Mouse (Mus musculus): ENCODE measurements around the gene Arhgef28. TPM values are rescaled to one million over a fixed set of nuclear protein-coding genes. Genes with fewer than 3 reads are reported as not detected.
A peak's percentile ranks its signal among the peaks of the same experiment; 100 is the strongest.

The Arhgef28 gene
- polyA plus RNA-seq, 1 experiment from 2014 or later: 16.7 TPM

DNA sequence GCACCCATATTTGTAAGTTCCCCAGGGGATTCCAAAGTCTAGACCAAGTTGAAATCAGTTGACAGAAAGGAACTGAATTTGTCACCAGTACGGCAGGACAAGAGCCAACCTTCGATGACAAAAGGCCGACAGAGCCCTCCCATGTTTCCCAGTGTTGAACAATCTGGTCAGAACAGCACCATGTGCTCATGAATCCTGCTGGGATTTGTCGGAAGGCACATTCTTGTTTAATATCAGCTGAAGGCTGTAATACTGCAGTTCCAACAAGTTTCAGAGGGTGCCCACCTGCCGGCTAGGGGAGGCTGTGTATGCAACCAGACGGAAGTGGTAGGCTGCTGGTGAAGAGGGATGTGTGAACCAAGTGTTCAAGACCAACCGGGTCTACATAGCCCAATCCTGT is 3.9 kb upstream of the Arhgef28 start:
- H3K36me3 ChIP-seq: no peaks in the 10 kb centered on the region
- no peak overlapping the region for H3K4me2 ChIP-seq (replicated peaks)
- 84% methylated on average over 7 of the region's 7 CpGs for WGBS
- H3K9ac ChIP-seq: no peak overlapping the region
- ATAC-seq (ENCODE audit: low FRiP score): no peak
- H3K9me3 ChIP-seq (replicated peaks): no peaks in the 10 kb centered on the region
- H3K4me3 ChIP-seq: no peak overlapping the region
- no peak overlapping the region for H3K27ac ChIP-seq
- H3K27me3 ChIP-seq: peaks cover 8% of the 10 kb centered on the region
- H3K4me1 ChIP-seq: peaks cover 7% of the 10 kb centered on the region; the same call in 1 of the 2 replicates

DNA sequence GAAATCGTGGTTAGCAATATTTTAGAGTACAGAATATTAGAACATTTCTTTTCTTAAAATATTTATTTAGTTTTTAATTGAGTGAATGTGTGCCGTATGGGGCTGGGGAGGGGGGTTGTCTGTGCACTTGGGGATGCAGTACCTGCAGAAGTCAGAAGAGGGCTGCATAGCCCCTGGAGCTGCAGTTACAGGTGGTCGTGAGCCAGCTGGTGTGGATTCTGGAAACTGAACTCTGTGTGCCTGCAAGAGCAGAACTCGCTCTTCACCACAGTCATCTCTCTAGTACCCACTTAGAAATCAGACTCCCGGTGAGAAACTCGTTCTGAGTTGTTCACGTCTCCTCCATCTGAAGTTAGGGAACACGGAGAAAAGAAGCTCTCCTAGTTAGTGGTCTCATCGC is 2.6 kb upstream of the Arhgef28 start:
- Histone ChIP-seq H3K4me1 (peaks cover 10% of the 10 kb centered on the region; the same call in 1 of the 2 replicates), H3K4me2 (replicated peaks) (no peak overlapping the region), H3K36me3 (no peaks in the 10 kb centered on the region), H3K27me3 (peaks cover 11% of the 10 kb centered on the region), H3K27ac (no peak overlapping the region), H3K9me3 (replicated peaks) (no peaks in the 10 kb centered on the region), H3K4me3 (no peak overlapping the region), H3K9ac (no peak overlapping the region)
- no peak for ATAC-seq (ENCODE audit: low FRiP score)
- 37% methylated on average over 9 of the region's 9 CpGs for WGBS

DNA sequence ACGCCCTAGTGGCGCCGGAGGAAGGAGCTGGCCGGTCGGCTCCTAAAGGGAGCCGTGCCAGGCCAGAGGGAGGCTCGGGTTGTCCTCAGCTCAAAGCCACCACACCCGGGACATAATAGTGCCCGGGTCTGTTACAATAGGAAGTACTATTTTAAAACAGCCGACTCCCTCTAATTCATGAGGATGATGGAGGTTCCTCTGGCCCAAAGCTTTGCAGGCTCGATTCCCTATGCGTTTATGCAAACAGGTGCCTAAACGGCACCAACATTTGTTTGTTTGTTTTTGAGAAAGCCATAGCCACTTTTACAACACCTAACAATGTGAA is 269 bp upstream of the Arhgef28 start:
- peak overlapping the region; percentile 97 for H3K4me2 ChIP-seq (replicated peaks)
- H3K9me3 ChIP-seq (replicated peaks): no peaks in the 10 kb centered on the region
- peak overlapping the region; percentile 67 for H3K4me3 ChIP-seq
- no peaks in the 10 kb centered on the region for H3K36me3 ChIP-seq
- 4% methylated on average over 10 of the region's 13 CpGs for WGBS
- H3K27ac ChIP-seq: peak overlapping the region; percentile 48; the same call in 1 of the 2 replicates
- H3K9ac ChIP-seq: peak overlapping the region; percentile 74
- H3K4me1 ChIP-seq: peaks cover 10% of the 10 kb centered on the region; the same call in 1 of the 2 replicates
- no peak for ATAC-seq (ENCODE audit: low FRiP score)
- H3K27me3 ChIP-seq: peaks cover 11% of the 10 kb centered on the region

DNA sequence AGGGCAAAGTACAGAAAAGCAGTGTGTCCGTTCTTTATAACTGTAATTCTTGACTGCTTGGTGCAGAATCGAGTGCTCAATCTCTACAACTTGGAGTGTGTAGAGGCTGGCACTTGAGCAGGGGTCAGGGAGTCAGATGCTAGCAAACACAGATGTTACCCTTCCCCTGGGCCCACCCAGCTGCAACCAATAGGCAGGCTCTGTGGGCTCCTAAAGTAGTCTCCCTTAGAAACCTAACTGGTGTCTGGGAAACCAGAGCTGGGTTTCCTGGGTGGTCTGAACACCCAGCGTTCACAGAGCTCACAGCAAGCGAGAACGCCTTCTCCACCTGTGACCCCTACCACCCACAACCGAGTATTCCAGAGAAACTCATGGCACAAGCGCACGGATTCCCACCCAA is 1.1 kb downstream of the Arhgef28 start:
- Histone ChIP-seq H3K27ac (no peak overlapping the region), H3K9me3 (replicated peaks) (no peaks in the 10 kb centered on the region), H3K9ac (no peak overlapping the region), H3K4me3 (peak overlapping the region; percentile 67), H3K4me1 (peaks cover 18% of the 10 kb centered on the region), H3K4me2 (replicated peaks) (peak overlapping the region; percentile 97), H3K27me3 (peaks cover 11% of the 10 kb centered on the region), H3K36me3 (no peaks in the 10 kb centered on the region)
- WGBS: 26% methylated on average over 8 of the region's 8 CpGs
- no peak for ATAC-seq (ENCODE audit: low FRiP score)

DNA sequence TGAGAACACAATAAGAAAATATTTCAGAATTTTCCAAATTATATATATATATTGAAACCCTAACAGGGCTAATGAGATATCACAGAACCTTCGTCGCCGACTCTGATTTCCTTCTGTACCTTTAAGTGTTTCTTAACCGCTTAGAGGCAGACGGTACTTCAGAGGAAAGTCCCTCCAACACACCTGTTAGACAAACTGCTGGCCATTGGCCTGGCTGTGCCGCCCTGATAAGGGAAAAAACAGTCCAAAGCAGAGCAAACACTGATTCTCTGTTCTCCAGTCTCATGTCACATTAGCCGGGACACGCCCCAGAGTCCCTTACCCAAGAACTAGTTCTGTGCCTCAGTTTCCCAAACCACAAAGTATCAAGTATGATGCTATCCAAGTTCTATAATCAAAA is 1.9 kb downstream of the Arhgef28 start:
- 90% methylated on average over 8 of the region's 8 CpGs for WGBS
- no peak overlapping the region for H3K27ac ChIP-seq
- no peak overlapping the region for H3K4me3 ChIP-seq
- no peak for ATAC-seq (ENCODE audit: low FRiP score)
- peaks cover 18% of the 10 kb centered on the region for H3K4me1 ChIP-seq
- no peaks in the 10 kb centered on the region for H3K9me3 ChIP-seq (replicated peaks)
- H3K9ac ChIP-seq: no peak overlapping the region
- H3K4me2 ChIP-seq (replicated peaks): no peak overlapping the region
- peaks cover 11% of the 10 kb centered on the region for H3K27me3 ChIP-seq
- H3K36me3 ChIP-seq: no peaks in the 10 kb centered on the region

DNA sequence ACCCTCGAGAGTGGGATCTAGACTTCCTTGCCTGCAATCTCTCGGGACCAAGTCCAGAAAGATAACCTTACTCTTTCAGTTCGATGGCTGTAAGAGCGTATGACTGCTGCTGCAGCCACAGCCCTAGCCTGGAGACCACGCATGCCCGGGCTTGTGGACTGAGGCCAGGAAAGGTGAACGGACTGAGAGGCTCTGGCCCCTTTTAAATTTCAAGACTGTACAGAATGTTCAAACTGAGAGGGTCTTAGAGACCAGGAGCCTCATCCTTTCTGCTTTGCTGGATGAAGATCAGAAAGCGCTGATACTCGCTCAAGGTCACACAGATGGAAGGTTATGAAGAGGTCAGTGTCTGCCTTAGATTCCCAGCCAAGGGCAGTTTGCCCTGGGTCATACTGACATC is 4.8 kb downstream of the Arhgef28 start:
- H3K4me1 ChIP-seq: peaks cover 18% of the 10 kb centered on the region
- H3K36me3 ChIP-seq: no peaks in the 10 kb centered on the region
- 66% methylated on average over 9 of the region's 9 CpGs for WGBS
- peaks cover 5% of the 10 kb centered on the region; the same call in 1 of the 2 replicates for H3K27me3 ChIP-seq
- H3K9me3 ChIP-seq (replicated peaks): no peaks in the 10 kb centered on the region
- H3K27ac ChIP-seq: no peak overlapping the region
- no peak overlapping the region for H3K9ac ChIP-seq
- no peak overlapping the region for H3K4me2 ChIP-seq (replicated peaks)
- no peak overlapping the region for H3K4me3 ChIP-seq
- ATAC-seq (ENCODE audit: low FRiP score): no peak

DNA sequence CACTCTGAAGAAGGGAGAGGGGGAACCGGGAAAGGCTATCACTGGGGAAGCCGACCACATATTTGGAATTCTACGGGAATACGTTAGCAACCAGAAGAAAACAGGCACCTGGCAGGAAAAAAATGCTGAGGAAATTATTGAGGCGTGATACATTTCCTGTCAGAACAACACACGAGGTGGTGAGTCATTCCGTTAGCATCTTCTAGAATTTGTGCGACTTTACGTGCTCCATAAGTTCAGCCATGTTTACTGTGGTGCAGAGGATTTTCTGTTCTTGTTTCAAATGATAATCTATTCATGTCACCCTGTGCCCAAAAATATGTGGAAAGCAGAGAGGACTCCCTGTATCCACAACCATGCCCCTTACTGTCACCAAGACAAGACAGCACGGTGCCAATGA is 13.6 kb downstream of the Arhgef28 start:
- ATAC-seq (ENCODE audit: low FRiP score): no peak
- Histone ChIP-seq H3K4me3 (no peak overlapping the region), H3K9me3 (replicated peaks) (no peaks in the 10 kb centered on the region), H3K4me1 (no peaks in the 10 kb centered on the region), H3K36me3 (no peaks in the 10 kb centered on the region), H3K27me3 (no peaks in the 10 kb centered on the region), H3K4me2 (replicated peaks) (no peak overlapping the region), H3K9ac (no peak overlapping the region), H3K27ac (no peak overlapping the region)
- 75% methylated on average over 10 of the region's 10 CpGs for WGBS

DNA sequence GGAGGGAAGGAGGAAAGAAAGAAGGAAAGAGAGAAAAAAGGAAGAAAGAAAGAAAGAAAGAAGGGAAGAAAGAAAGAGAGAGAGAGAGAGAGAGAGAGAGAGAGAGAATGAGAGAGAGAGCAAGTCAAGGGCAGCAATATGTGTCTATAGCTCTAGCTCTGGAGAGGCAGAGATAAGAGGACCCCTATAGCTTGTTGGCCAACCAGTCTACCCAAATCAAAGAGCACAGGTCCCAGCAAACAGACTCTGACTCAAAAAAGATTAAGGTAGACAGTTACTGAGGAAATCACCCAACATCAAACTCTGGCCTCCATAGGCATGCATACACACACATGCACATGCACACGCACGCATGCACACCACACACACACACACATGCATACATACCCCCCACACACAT is 17.7 kb downstream of the Arhgef28 start:
- H3K4me1 ChIP-seq: 0 out of 2 replicates have a peak, but pooled peaks cover 3% of the 10 kb centered on the region
- no peak overlapping the region for H3K4me2 ChIP-seq (replicated peaks)
- H3K27ac ChIP-seq: no peak overlapping the region
- H3K9ac ChIP-seq: no peak overlapping the region
- no peaks in the 10 kb centered on the region for H3K36me3 ChIP-seq
- WGBS: 97% methylated on average over 2 of the region's 2 CpGs
- H3K27me3 ChIP-seq: no peaks in the 10 kb centered on the region
- ATAC-seq (ENCODE audit: low FRiP score): no peak
- no peaks in the 10 kb centered on the region for H3K9me3 ChIP-seq (replicated peaks)
- H3K4me3 ChIP-seq: no peak overlapping the region

DNA sequence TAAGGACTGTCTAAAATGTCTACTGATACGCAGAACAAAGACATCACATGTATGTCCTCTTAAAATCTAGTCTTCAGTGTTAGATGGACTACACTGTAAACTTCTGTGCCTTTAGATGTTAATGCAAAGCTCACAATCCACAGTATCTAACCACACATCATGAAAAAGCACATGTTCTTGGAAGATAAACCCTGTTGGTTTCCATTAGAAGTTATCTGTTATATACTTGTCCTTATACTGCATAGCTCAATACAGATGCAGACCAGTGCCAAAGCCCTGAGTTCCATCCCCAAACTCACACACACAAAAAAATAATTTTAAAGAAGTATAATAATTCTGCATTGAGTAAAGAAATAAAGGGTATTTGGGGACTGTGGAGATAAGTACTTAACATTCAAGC is 18.3 kb downstream of the Arhgef28 start:
- H3K27ac ChIP-seq: no peak overlapping the region
- no peaks in the 10 kb centered on the region for H3K36me3 ChIP-seq
- H3K9ac ChIP-seq: no peak overlapping the region
- H3K4me3 ChIP-seq: no peak overlapping the region
- ATAC-seq (ENCODE audit: low FRiP score): no peak
- no peaks in the 10 kb centered on the region for H3K9me3 ChIP-seq (replicated peaks)
- no peaks in the 10 kb centered on the region for H3K27me3 ChIP-seq
- 98% methylated on average over 1 of the region's 1 CpGs for WGBS
- H3K4me1 ChIP-seq: 0 out of 2 replicates have a peak, but pooled peaks cover 3% of the 10 kb centered on the region
- H3K4me2 ChIP-seq (replicated peaks): no peak overlapping the region

DNA sequence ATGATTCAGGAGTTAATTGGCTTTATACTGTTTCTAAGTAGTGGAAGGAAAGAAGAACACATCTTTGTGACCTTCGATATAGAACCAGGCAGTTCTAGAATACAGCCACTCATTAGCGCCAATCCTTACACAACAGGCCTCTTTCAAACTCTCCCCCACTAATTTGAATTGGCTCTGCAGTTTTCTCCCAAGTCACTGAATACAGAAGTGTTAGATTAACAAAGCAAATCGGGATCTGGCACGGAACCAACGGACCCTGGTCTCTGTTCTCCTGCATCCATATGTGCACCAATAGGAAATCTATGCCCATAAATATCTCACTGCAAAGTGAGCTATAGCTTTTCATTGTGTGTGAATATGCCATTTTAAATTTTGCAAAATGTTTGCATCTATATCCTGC is 20.1 kb downstream of the Arhgef28 start:
- Histone ChIP-seq H3K27ac (no peak overlapping the region), H3K9ac (no peak overlapping the region), H3K9me3 (replicated peaks) (no peaks in the 10 kb centered on the region), H3K4me3 (no peak overlapping the region), H3K4me1 (0 out of 2 replicates have a peak, but pooled peaks cover 3% of the 10 kb centered on the region), H3K27me3 (no peaks in the 10 kb centered on the region), H3K36me3 (no peaks in the 10 kb centered on the region), H3K4me2 (replicated peaks) (no peak overlapping the region)
- no peak for ATAC-seq (ENCODE audit: low FRiP score)
- WGBS: 66% methylated on average over 5 of the region's 5 CpGs

DNA sequence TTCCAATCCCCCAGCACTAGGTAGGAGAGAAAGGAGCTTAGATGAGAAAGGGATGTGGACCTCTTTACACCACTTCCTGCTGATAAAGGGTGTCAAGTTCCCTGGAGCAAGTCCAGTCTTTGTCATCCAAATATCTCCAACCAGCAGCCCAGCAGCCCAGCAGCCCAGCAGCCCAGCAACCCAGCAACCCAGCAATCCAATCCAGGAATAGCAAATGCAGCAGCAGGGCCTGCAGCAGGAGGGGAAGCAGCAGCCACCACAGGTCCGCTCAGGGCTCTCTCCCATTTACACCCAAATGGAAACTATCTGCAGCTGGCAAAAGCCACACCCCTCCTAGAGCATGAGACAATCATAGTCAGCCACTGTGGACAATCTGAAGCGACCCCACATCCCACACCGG is 21.6 kb downstream of the Arhgef28 start:
- Histone ChIP-seq H3K4me2 (replicated peaks) (no peak overlapping the region), H3K9me3 (replicated peaks) (no peaks in the 10 kb centered on the region), H3K36me3 (no peaks in the 10 kb centered on the region), H3K27me3 (no peaks in the 10 kb centered on the region), H3K4me3 (no peak overlapping the region), H3K4me1 (0 out of 2 replicates have a peak, but pooled peaks cover 3% of the 10 kb centered on the region), H3K27ac (no peak overlapping the region), H3K9ac (no peak overlapping the region)
- no peak for ATAC-seq (ENCODE audit: low FRiP score)
- 30% methylated on average over 3 of the region's 3 CpGs for WGBS

DNA sequence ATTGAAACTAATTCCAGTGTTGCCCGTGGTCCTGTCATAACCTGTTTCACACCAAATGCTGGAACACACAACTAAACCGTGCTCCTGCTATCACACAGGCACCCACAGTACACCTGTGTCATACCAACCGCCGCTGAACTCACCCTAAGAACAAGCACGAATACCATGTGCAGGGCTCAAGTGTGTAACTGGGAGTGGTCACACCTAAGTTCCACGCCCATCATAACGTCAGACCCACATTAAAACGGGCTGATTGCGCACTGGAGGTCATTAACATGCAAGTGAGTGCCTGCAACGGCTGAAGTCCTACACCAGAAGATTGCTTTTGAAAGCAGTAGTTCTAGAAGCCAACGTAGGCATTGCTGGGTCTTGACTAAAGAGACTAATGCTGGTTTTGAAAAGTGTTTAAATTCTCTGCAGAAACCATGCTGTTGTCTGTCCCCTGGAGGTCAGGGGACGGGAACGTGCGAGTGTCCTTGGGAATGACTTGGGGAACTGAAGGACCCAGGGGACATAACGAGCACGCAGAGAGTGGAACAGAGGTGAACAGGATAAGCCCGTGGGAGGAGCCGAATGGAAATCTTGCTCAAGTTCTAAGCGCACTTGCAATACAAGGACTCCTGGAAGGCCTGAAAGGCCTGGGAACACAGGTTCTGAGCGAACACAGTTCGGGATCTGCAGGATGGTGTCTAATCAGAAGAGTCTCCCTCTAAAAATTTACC is 22.9 kb downstream of the Arhgef28 start:
- WGBS: 88% methylated on average over 21 of the region's 21 CpGs
- Histone ChIP-seq H3K9ac (no peak overlapping the region), H3K4me1 (0 out of 2 replicates have a peak, but pooled peaks cover 3% of the 10 kb centered on the region), H3K27me3 (no peaks in the 10 kb centered on the region), H3K4me3 (no peak overlapping the region), H3K4me2 (replicated peaks) (no peak overlapping the region), H3K9me3 (replicated peaks) (no peaks in the 10 kb centered on the region), H3K27ac (no peak overlapping the region), H3K36me3 (no peaks in the 10 kb centered on the region)
- no peak for ATAC-seq (ENCODE audit: low FRiP score)

DNA sequence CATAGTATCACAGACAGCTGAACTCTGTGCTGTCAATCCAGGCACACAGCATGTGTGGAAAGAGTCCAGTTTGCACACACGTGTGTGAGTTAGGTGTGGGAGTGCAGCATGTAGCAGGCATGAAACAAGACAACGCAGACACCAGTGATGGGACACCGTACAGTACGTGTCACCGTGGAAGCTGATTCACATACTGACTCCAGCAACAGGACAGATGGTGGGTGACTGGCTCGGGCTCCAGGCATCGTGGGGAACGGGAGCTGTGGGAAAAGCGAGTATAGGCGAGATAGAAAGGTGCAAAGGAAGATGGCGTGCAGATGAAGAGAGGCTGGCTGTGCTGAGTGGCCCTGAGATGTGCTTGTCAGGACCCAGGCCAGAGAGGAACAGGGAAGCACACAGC is 23.9 kb downstream of the Arhgef28 start:
- WGBS: 92% methylated on average over 11 of the region's 11 CpGs
- Histone ChIP-seq H3K9me3 (replicated peaks) (no peaks in the 10 kb centered on the region), H3K27me3 (no peaks in the 10 kb centered on the region), H3K36me3 (no peaks in the 10 kb centered on the region), H3K9ac (no peak overlapping the region), H3K4me2 (replicated peaks) (no peak overlapping the region), H3K27ac (no peak overlapping the region), H3K4me3 (no peak overlapping the region), H3K4me1 (0 out of 2 replicates have a peak, but pooled peaks cover 3% of the 10 kb centered on the region)
- no peak for ATAC-seq (ENCODE audit: low FRiP score)
